Mouse (Mus musculus): ENCODE data around the gene Ppargc1a.

The Ppargc1a gene

GRCm38 (mm10) chr5:51497910-51498517 is 69.5 kb downstream of the Ppargc1a start:
- no peak for DNase-seq (ENCODE audit: low spot score in 2 of 2)

- DNase-seq (ENCODE audit: low spot score in 2 of 2): no peak
These were observed 72.1 kb downstream of the Ppargc1a start for GRCm38 (mm10) chr5:51495446-51495845.

- DNase-seq (ENCODE audit: low spot score in 2 of 2): no peak
These were observed 73.1 kb downstream of the Ppargc1a start for GRCm38 (mm10) chr5:51494358-51494876.

- DNase-seq (ENCODE audit: low spot score in 2 of 2): no peak
These were observed 83.8 kb downstream of the Ppargc1a start for GRCm38 (mm10) chr5:51483768-51484167.

- no peak for DNase-seq (ENCODE audit: low spot score in 2 of 2)
These were observed 87.7 kb downstream of the Ppargc1a start for GRCm38 (mm10) chr5:51479859-51480258.

GRCm38 (mm10) chr5:51479456-51479855 is 88.1 kb downstream of the Ppargc1a start:
- no peak for DNase-seq (ENCODE audit: low spot score in 2 of 2)

GRCm38 (mm10) chr5:51478319-51478994 is 89.1 kb downstream of the Ppargc1a start:
- DNase-seq (ENCODE audit: low spot score in 2 of 2): no peak

GRCm38 (mm10) chr5:51477140-51477539 is 90.4 kb downstream of the Ppargc1a start:
- DNase-seq (ENCODE audit: low spot score in 2 of 2): no peak

GRCm38 (mm10) chr5:51475034-51475541 is 92.4 kb downstream of the Ppargc1a start:
- no peak for DNase-seq (ENCODE audit: low spot score in 2 of 2)

GRCm38 (mm10) chr5:51471614-51472013 is 95.9 kb downstream of the Ppargc1a start:
- no peak for DNase-seq (ENCODE audit: low spot score in 2 of 2)

- no peak for DNase-seq (ENCODE audit: low spot score in 2 of 2)
These were observed 101.5 kb downstream of the Ppargc1a start for GRCm38 (mm10) chr5:51466036-51466435.

- no peak for DNase-seq (ENCODE audit: low spot score in 2 of 2)
These were observed 115.5 kb downstream of the Ppargc1a start for GRCm38 (mm10) chr5:51452033-51452432.

- DNase-seq (ENCODE audit: low spot score in 2 of 2): no peak
These were observed 119.9 kb downstream of the Ppargc1a start for GRCm38 (mm10) chr5:51447631-51448030.

- DNase-seq (ENCODE audit: low spot score in 2 of 2): no peak
These were observed 121.0 kb downstream of the Ppargc1a start for GRCm38 (mm10) chr5:51446299-51447090.

- DNase-seq (ENCODE audit: low spot score in 2 of 2): no peak
These were observed 121.8 kb downstream of the Ppargc1a start for GRCm38 (mm10) chr5:51445726-51446125.

GRCm38 (mm10) chr5:51439773-51440172 is 127.8 kb downstream of the Ppargc1a start:
- no peak for DNase-seq (ENCODE audit: low spot score in 2 of 2)

- DNase-seq (ENCODE audit: low spot score in 2 of 2): no peak
These were observed 133.6 kb downstream of the Ppargc1a start for GRCm38 (mm10) chr5:51433905-51434304.

GRCm38 (mm10) chr5:51432532-51432931 is 135.0 kb downstream of the Ppargc1a start:
- DNase-seq (ENCODE audit: low spot score in 2 of 2): no peak

GRCm38 (mm10) chr5:51432031-51432430 is 135.5 kb downstream of the Ppargc1a start:
- DNase-seq (ENCODE audit: low spot score in 2 of 2): no peak

GRCm38 (mm10) chr5:51426406-51426805 is 141.1 kb downstream of the Ppargc1a start:
- DNase-seq (ENCODE audit: low spot score in 2 of 2): no peak

GRCm38 (mm10) chr5:51416377-51416776 is 151.1 kb downstream of the Ppargc1a start:
- no peak for DNase-seq (ENCODE audit: low spot score in 2 of 2)

- no peak for DNase-seq (ENCODE audit: low spot score in 2 of 2)
These were observed 152.1 kb downstream of the Ppargc1a start for GRCm38 (mm10) chr5:51415456-51415855.
